Mouse (Mus musculus) intestine, embryonic 16.5 days (tissue): Measurements from ENCODE around the gene Lix1l. TPM values are rescaled to one million over a fixed set of nuclear protein-coding genes. Genes with fewer than 3 reads are reported as not detected.

ENCODE experiments used
- ATAC-seq: fragments of 200-750 bp; cut with Nextera tagmentation; 2 replicates; pipeline ENCODE4 v1.8.0; 2017; ENCODE audit warnings: moderate TSS enrichment, moderate library complexity
- H3K27ac ChIP-seq: fragments of 300-500 bp; sonication (generic); 2 replicates; pipeline ENCODE4 v1.5.1; 2014; ENCODE audit warnings: mild to moderate bottlenecking, low read length
- H3K27me3 ChIP-seq: fragments of 300-500 bp; sonication (generic); replicated peaks from 2 replicates; pipeline ENCODE4 v1.6.1; 2014; ENCODE audit warnings: low read length, control low read depth, mixed read lengths; ENCODE audit not compliant: control insufficient read depth, insufficient read depth
- H3K36me3 ChIP-seq: fragments of 300-500 bp; sonication (generic); 2 replicates; pipeline ENCODE4 v1.6.1; 2014; ENCODE audit warnings: low read length, control low read depth; ENCODE audit not compliant: control insufficient read depth, insufficient read depth
- H3K4me1 ChIP-seq: fragments of 300-500 bp; sonication (generic); 2 replicates; pipeline ENCODE4 v1.6.1; 2014; ENCODE audit warnings: low read length, control low read depth, mixed read lengths; ENCODE audit not compliant: control insufficient read depth, insufficient read depth
- H3K4me2 ChIP-seq: fragments of 300-500 bp; sonication (generic); 2 replicates; pipeline ENCODE4 v1.6.1; 2014; ENCODE audit warnings: low read depth, low read length, control low read depth
- H3K4me3 ChIP-seq: fragments of 300-500 bp; sonication (generic); 2 replicates; pipeline ENCODE4 v1.5.1; 2014; ENCODE audit warnings: mild to moderate bottlenecking, low read length
- H3K9ac ChIP-seq: fragments of 300-500 bp; sonication (generic); 2 replicates; pipeline ENCODE4 v1.6.1; 2014; ENCODE audit warnings: low read depth, low read length
- H3K9me3 ChIP-seq: fragments of 300-500 bp; sonication (generic); 2 replicates; pipeline ENCODE4 v1.6.1; 2016; ENCODE audit warnings: low read length, control low read depth; ENCODE audit not compliant: control insufficient read depth
- WGBS: fragments of 180-500 bp; shearing (Covaris S2); extraction: QIAGEN DNeasy Blood & Tissue Kit; methylation state at CpG from one replicate; pipeline ENCODE4 v1.1.7; 2014; 5-methylcytosine and 5-hydroxymethylcytosine counted together
- polyA plus RNA-seq: library from polyadenylated mRNA; unstranded; fragments of >200 nt; fragmentation: Nextera tagmentation; extraction: Ambion mirVana; gene quantifications from 2 replicates; pipeline ENCODE4 v1.2.1, GENCODE M21; 2015

Lix1l gene
- polyA plus RNA-seq, 1 experiment from 2014 or later = 4.8 TPM

- WGBS = 2% methylated on average over 59 of the region's 60 CpGs
- H3K9ac ChIP-seq = peak within 1 kb of the TSS; percentile 94
- 0 out of 2 replicates have a peak, but pooled peaks cover 3% of the 10 kb centered on the region for H3K36me3 ChIP-seq
- H3K9me3 ChIP-seq = no peaks in the 10 kb centered on the region
- peak within 1 kb of the TSS; percentile 85 for H3K4me3 ChIP-seq
- peak; percentile 92 for ATAC-seq
- peak within 1 kb of the TSS; percentile 60 for H3K4me2 ChIP-seq
- peaks cover 24% of the 10 kb centered on the region for H3K4me1 ChIP-seq
- peak within 1 kb of the TSS; percentile 79 for H3K27ac ChIP-seq
- H3K27me3 ChIP-seq = no peaks in the 10 kb centered on the region
These were observed 34.3 kb downstream of the Lix1l start, which contains the start of the genes Pex11b and Gm42957 for GRCm38 (mm10) chr3:96634928-96635879. TSS of gene Pex11b (plus strand) at chr3:96635376. TSS of gene Gm42957 (plus strand) at chr3:96635474.

GRCm38 (mm10) chr3:96635906-96636305 is 35.0 kb downstream of the Lix1l start:
- Histone ChIP-seq H3K4me3 (peak overlapping the region; percentile 85), H3K36me3 (0 out of 2 replicates have a peak, but pooled peaks cover 3% of the 10 kb centered on the region), H3K4me2 (peak overlapping the region; percentile 60), H3K9me3 (no peaks in the 10 kb centered on the region), H3K9ac (peak overlapping the region; percentile 94), H3K27me3 (no peaks in the 10 kb centered on the region), H3K4me1 (peaks cover 20% of the 10 kb centered on the region), H3K27ac (peak overlapping the region; percentile 79)
- WGBS = 7% methylated on average over 15 of the region's 15 CpGs
- ATAC-seq = peak; percentile 27

GRCm38 (mm10) chr3:96636448-96636847 is 35.5 kb downstream of the Lix1l start:
- no peak for ATAC-seq

GRCm38 (mm10) chr3:96639219-96639618 is 38.3 kb downstream of the Lix1l start:
- peaks cover 17% of the 10 kb centered on the region for H3K4me1 ChIP-seq
- WGBS = 92% methylated on average over 1 of the region's 1 CpGs
- no peak overlapping the region for H3K4me2 ChIP-seq
- H3K27ac ChIP-seq = no peak overlapping the region
- no peak for ATAC-seq
- H3K27me3 ChIP-seq = no peaks in the 10 kb centered on the region
- 0 out of 2 replicates have a peak, but pooled peaks cover 8% of the 10 kb centered on the region for H3K36me3 ChIP-seq
- H3K9ac ChIP-seq = no peak overlapping the region
- no peak overlapping the region for H3K4me3 ChIP-seq
- H3K9me3 ChIP-seq = no peaks in the 10 kb centered on the region

More at GRCm38 (mm10) chr3:96636448-96636847, 35.5 kb downstream of the Lix1l start:
- H3K36me3 ChIP-seq = 0 out of 2 replicates have a peak, but pooled peaks cover 3% of the 10 kb centered on the region
- H3K4me3 ChIP-seq = peak overlapping the region; percentile 85
- no peaks in the 10 kb centered on the region for H3K9me3 ChIP-seq
- peak overlapping the region; percentile 94 for H3K9ac ChIP-seq
- H3K27ac ChIP-seq = peak overlapping the region; percentile 0; the same call in 1 of the 2 replicates
- 70% methylated on average over 11 of the region's 11 CpGs for WGBS
- peaks cover 17% of the 10 kb centered on the region for H3K4me1 ChIP-seq
- peak overlapping the region; percentile 60 for H3K4me2 ChIP-seq
- no peaks in the 10 kb centered on the region for H3K27me3 ChIP-seq

GRCm38 (mm10) chr3:96645018-96645649 is 44.2 kb downstream of the Lix1l start, which contains the start of gene Itga10:
TSS of gene Itga10 (plus strand) at chr3:96645584.
- no peak within 1 kb of the TSS for H3K9ac ChIP-seq
- H3K4me1 ChIP-seq = no peaks in the 10 kb centered on the region
- no peak within 1 kb of the TSS for H3K27ac ChIP-seq
- WGBS = 64% methylated on average over 7 of the region's 7 CpGs
- 0 out of 2 replicates have a peak, but pooled peaks cover 5% of the 10 kb centered on the region for H3K36me3 ChIP-seq
- peak; percentile 42; the same call in 1 of the 2 replicates for ATAC-seq
- no peak within 1 kb of the TSS for H3K4me3 ChIP-seq
- H3K27me3 ChIP-seq = no peaks in the 10 kb centered on the region
- H3K9me3 ChIP-seq = no peaks in the 10 kb centered on the region
- H3K4me2 ChIP-seq = no peak within 1 kb of the TSS

GRCm38 (mm10) chr3:96647365-96647764 is 46.4 kb downstream of the Lix1l start:
- no peak for ATAC-seq
- Histone ChIP-seq H3K4me1 (no peaks in the 10 kb centered on the region), H3K4me2 (no peak overlapping the region), H3K4me3 (no peak overlapping the region), H3K27me3 (no peaks in the 10 kb centered on the region), H3K9me3 (no peaks in the 10 kb centered on the region), H3K9ac (no peak overlapping the region), H3K36me3 (0 out of 2 replicates have a peak, but pooled peaks cover 5% of the 10 kb centered on the region), H3K27ac (no peak overlapping the region)
- WGBS = 85% methylated on average over 3 of the region's 3 CpGs

- H3K36me3 ChIP-seq = no peaks in the 10 kb centered on the region
- no peaks in the 10 kb centered on the region for H3K9me3 ChIP-seq
- H3K27me3 ChIP-seq = no peaks in the 10 kb centered on the region
- no peak overlapping the region for H3K27ac ChIP-seq
- no peak overlapping the region for H3K4me2 ChIP-seq
- H3K4me1 ChIP-seq = no peaks in the 10 kb centered on the region
- 84% methylated on average over 2 of the region's 2 CpGs for WGBS
- H3K9ac ChIP-seq = no peak overlapping the region
- H3K4me3 ChIP-seq = no peak overlapping the region
- no peak for ATAC-seq
These were observed 60.0 kb downstream of the Lix1l start for GRCm38 (mm10) chr3:96660901-96661300.

- WGBS = 51% methylated on average over 8 of the region's 8 CpGs
- ATAC-seq = no peak
- Histone ChIP-seq H3K4me3 (no peak overlapping the region), H3K4me1 (no peaks in the 10 kb centered on the region), H3K36me3 (no peaks in the 10 kb centered on the region), H3K27me3 (no peaks in the 10 kb centered on the region), H3K4me2 (no peak overlapping the region; the same call in 1 of the 2 replicates), H3K9me3 (no peaks in the 10 kb centered on the region), H3K27ac (no peak overlapping the region), H3K9ac (no peak overlapping the region)
These were observed 61.9 kb downstream of the Lix1l start for GRCm38 (mm10) chr3:96662731-96663316.
